Mouse (Mus musculus) lung, postnatal 0 days (tissue): ENCODE measurements at regions not wholly inside any gene's neighbourhood (a gene's known extent, or its start where the extent isn't known, plus 50 kb on each side); places are given as distances from the start of the nearest gene placed in this dataset.

ENCODE experiments used
- ATAC-seq: fragments of 200-750 bp; cut with Nextera tagmentation; 2 replicates; pipeline ENCODE4 v1.8.0; 2017; ENCODE audit warnings: moderate library complexity
- DNase-seq: peaks from one replicate; pipeline ENCODE4 v3.0.0-alpha.2; 2016; ENCODE audit warnings: low spot score
- H3K27ac ChIP-seq: fragments of 300-500 bp; sonication (generic); 2 replicates; pipeline ENCODE4 v1.5.1; 2014; ENCODE audit warnings: antibody characterized with exemption, mild to moderate bottlenecking, low read length, mixed read lengths
- H3K27me3 ChIP-seq: fragments of 300-500 bp; sonication (generic); replicated peaks from 2 replicates; pipeline ENCODE4 v1.6.1; 2014; ENCODE audit warnings: low read length, mixed read lengths; ENCODE audit not compliant: insufficient read depth
- H3K36me3 ChIP-seq: fragments of 300-500 bp; sonication (generic); 2 replicates; pipeline ENCODE4 v1.6.1; 2014; ENCODE audit warnings: low read length, mixed read lengths; ENCODE audit not compliant: insufficient read depth
- H3K4me1 ChIP-seq: fragments of 300-500 bp; sonication (generic); 2 replicates; pipeline ENCODE4 v1.6.1; 2014; ENCODE audit warnings: antibody characterized with exemption, low read depth, low read length, mixed read lengths; ENCODE audit not compliant: insufficient read depth
- H3K4me2 ChIP-seq: fragments of 300-500 bp; sonication (generic); replicated peaks from 2 replicates; pipeline ENCODE4 v1.6.1; 2014; ENCODE audit warnings: low read depth, mild to moderate bottlenecking, low read length, moderate library complexity, mixed read lengths
- H3K4me3 ChIP-seq: fragments of 300-500 bp; sonication (generic); 2 replicates; pipeline ENCODE4 v1.5.1; 2014; ENCODE audit warnings: low read depth, low read length
- H3K9ac ChIP-seq: fragments of 300-500 bp; sonication (generic); replicated peaks from 2 replicates; pipeline ENCODE4 v1.6.1; 2014; ENCODE audit warnings: low read depth, mild to moderate bottlenecking
- H3K9me3 ChIP-seq: fragments of 300-500 bp; sonication (generic); 2 replicates; pipeline ENCODE4 v1.6.1; 2016; ENCODE audit warnings: low read length, mixed read lengths
- CTCF ChIP-seq: IDR thresholded peaks from 2 replicates; pipeline ENCODE4 v1.5.1; 2016; ENCODE audit warnings: antibody characterized with exemption, mild to moderate bottlenecking
- EP300 ChIP-seq: IDR thresholded peaks from 2 replicates; pipeline ENCODE4 v1.6.1; 2016; ENCODE audit warnings: antibody characterized with exemption, mild to moderate bottlenecking, control low read depth
- WGBS: fragments of 180-500 bp; shearing (Covaris S2); extraction: QIAGEN DNeasy Blood & Tissue Kit; methylation state at CpG from one replicate; pipeline ENCODE4 v1.1.7; 2014; 5-methylcytosine and 5-hydroxymethylcytosine counted together

- no peak for DNase-seq
- Histone ChIP-seq H3K27ac (no peak overlapping the region), H3K36me3 (no peaks in the 10 kb centered on the region), H3K9me3 (no peaks in the 10 kb centered on the region), H3K27me3 (no peaks in the 10 kb centered on the region), H3K4me1 (no peaks in the 10 kb centered on the region), H3K9ac (no peak overlapping the region), H3K4me3 (no peak overlapping the region), H3K4me2 (no peak overlapping the region)
- no peak for ATAC-seq
- WGBS, result 63% methylated on average over 2 of the region's 2 CpGs
- TF ChIP-seq CTCF (no peak), EP300 (no peak)
Measured at GRCm38 (mm10) chr5:45121751-45122280, 322.3 kb upstream of the Ldb2 start.

- 91% methylated on average over 2 of the region's 2 CpGs for WGBS
- no peak overlapping the region for H3K27ac ChIP-seq
- no peaks in the 10 kb centered on the region for H3K36me3 ChIP-seq
- no peaks in the 10 kb centered on the region for H3K9me3 ChIP-seq
- ATAC-seq, result no peak
- H3K4me1 ChIP-seq, result no peaks in the 10 kb centered on the region
- no peaks in the 10 kb centered on the region for H3K27me3 ChIP-seq
- TF ChIP-seq CTCF (no peak), EP300 (no peak)
- no peak overlapping the region for H3K4me2 ChIP-seq
- H3K9ac ChIP-seq, result no peak overlapping the region
- H3K4me3 ChIP-seq, result no peak overlapping the region
- DNase-seq, result no peak
Measured at GRCm38 (mm10) chr5:45119757-45120156, 320.3 kb upstream of the Ldb2 start.

GRCm38 (mm10) chr5:45111246-45111645, 311.8 kb upstream of the Ldb2 start:
- ATAC-seq (no peak), DNase-seq (no peak)
- no peaks in the 10 kb centered on the region for H3K27me3 ChIP-seq
- 62% methylated on average over 4 of the region's 4 CpGs for WGBS
- H3K4me1 ChIP-seq, result no peaks in the 10 kb centered on the region
- H3K9me3 ChIP-seq, result no peaks in the 10 kb centered on the region
- no peak overlapping the region for H3K27ac ChIP-seq
- no peak overlapping the region for H3K4me3 ChIP-seq
- no peaks in the 10 kb centered on the region for H3K36me3 ChIP-seq
- H3K4me2 ChIP-seq, result no peak overlapping the region
- no peak for TF ChIP-seq CTCF
- TF ChIP-seq EP300, result no peak
- H3K9ac ChIP-seq, result no peak overlapping the region

GRCm38 (mm10) chr5:45110797-45111196, 311.3 kb upstream of the Ldb2 start:
- no peaks in the 10 kb centered on the region for H3K4me1 ChIP-seq
- no peak overlapping the region for H3K4me2 ChIP-seq
- no peak for DNase-seq
- no peaks in the 10 kb centered on the region for H3K9me3 ChIP-seq
- no peak overlapping the region for H3K27ac ChIP-seq
- no peaks in the 10 kb centered on the region for H3K36me3 ChIP-seq
- no peak for TF ChIP-seq EP300
- TF ChIP-seq CTCF, result no peak
- no peak overlapping the region for H3K9ac ChIP-seq
- 38% methylated on average over 3 of the region's 3 CpGs for WGBS
- no peaks in the 10 kb centered on the region for H3K27me3 ChIP-seq
- no peak overlapping the region for H3K4me3 ChIP-seq
- no peak for ATAC-seq

GRCm38 (mm10) chr5:45105236-45105816, 305.8 kb upstream of the Ldb2 start:
- TF ChIP-seq CTCF (no peak), EP300 (no peak)
- WGBS, result 76% methylated on average over 9 of the region's 9 CpGs
- ATAC-seq, result no peak
- DNase-seq, result peak; percentile 37
- Histone ChIP-seq H3K27ac (no peak overlapping the region), H3K4me1 (no peaks in the 10 kb centered on the region), H3K36me3 (no peaks in the 10 kb centered on the region), H3K9ac (no peak overlapping the region), H3K4me2 (no peak overlapping the region), H3K4me3 (no peak overlapping the region), H3K27me3 (no peaks in the 10 kb centered on the region), H3K9me3 (no peaks in the 10 kb centered on the region)

GRCm38 (mm10) chr5:45103763-45104428, 304.4 kb upstream of the Ldb2 start:
- no peak overlapping the region for H3K4me2 ChIP-seq
- TF ChIP-seq CTCF, result no peak
- TF ChIP-seq EP300, result no peak
- no peak overlapping the region for H3K9ac ChIP-seq
- no peaks in the 10 kb centered on the region for H3K36me3 ChIP-seq
- no peak overlapping the region for H3K4me3 ChIP-seq
- DNase-seq (no peak), ATAC-seq (peak; percentile 47)
- no peaks in the 10 kb centered on the region for H3K9me3 ChIP-seq
- no peaks in the 10 kb centered on the region for H3K27me3 ChIP-seq
- no peak overlapping the region for H3K27ac ChIP-seq
- WGBS, result 57% methylated on average over 6 of the region's 6 CpGs
- no peaks in the 10 kb centered on the region for H3K4me1 ChIP-seq
